9 mouse cellular contexts compared by ENCODE assay signal in genomic region chr4:129983764-129984420, GRCm38 (mm10). TPM values are rescaled to one million over a fixed set of nuclear protein-coding genes. Genes with fewer than 3 reads are reported as not detected.
A peak's percentile ranks its signal among the peaks of the same experiment; 100 is the strongest.
DNase-seq lines count a peak whose midpoint lies in the region; ATAC-seq lines count a peak whose summit lies in the region.
"Had no signal": no experiment of that assay in that cellular context is flagged by ENCODE, and none has a peak within 500 bp of the region (broad histone marks: within the 10 kb centered on the region; RNA-seq: fewer than 3 reads in every experiment).

No protein-coding gene starts in this region.

- peak overlapping the region; percentile 86 for H3K4me2 ChIP-seq in hindbrain, embryonic 13.5 days
- H3K4me2 ChIP-seq in lung, embryonic 15.5 days, result peak overlapping the region; percentile 97

- peaks cover 68% of the 10 kb centered on the region for H3K4me1 ChIP-seq in hindbrain, embryonic 13.5 days (replicated peaks)
- peaks cover 39% of the 10 kb centered on the region for H3K4me1 ChIP-seq in lung, embryonic 15.5 days

- WGBS in hindbrain, embryonic 13.5 days, result 1% methylated on average over 15 of the region's 15 CpGs
- 2% methylated on average over 15 of the region's 15 CpGs for WGBS in lung, embryonic 15.5 days

- H3K9me3 ChIP-seq in hindbrain, embryonic 13.5 days, result no peaks in the 10 kb centered on the region
- no peaks in the 10 kb centered on the region for H3K9me3 ChIP-seq in lung, embryonic 15.5 days

- H3K27ac ChIP-seq in hindbrain, embryonic 13.5 days, result peak overlapping the region; percentile 84
- no peak overlapping the region for H3K27ac ChIP-seq in lung, embryonic 15.5 days

- peaks cover 39% of the 10 kb centered on the region for H3K27me3 ChIP-seq in hindbrain, embryonic 13.5 days
- peaks cover 82% of the 10 kb centered on the region for H3K27me3 ChIP-seq in lung, embryonic 15.5 days

- no peaks in the 10 kb centered on the region for H3K36me3 ChIP-seq in hindbrain, embryonic 13.5 days
- H3K36me3 ChIP-seq in lung, embryonic 15.5 days, result no peaks in the 10 kb centered on the region

- H3K9ac ChIP-seq in hindbrain, embryonic 13.5 days, result peak overlapping the region; percentile 93; the same call in 1 of the 2 replicates
- no peak overlapping the region for H3K9ac ChIP-seq in lung, embryonic 15.5 days

- peak; percentile 72 for DNase-seq in R1 (ENCODE audit: low read depth, low spot score)
- peak; percentile 91 to 96 for DNase-seq in cerebellum, postnatal 10 days
- DNase-seq in frontal cortex, postnatal 36 days (ENCODE audit: low spot score in 2 of 2), result peak; percentile 88 to 90
- DNase-seq in layer of hippocampus, postnatal 14 days (ENCODE audit: low spot score in 2 of 2), result peak; percentile 90 to 94
- peak; percentile 72 for DNase-seq in ovary, postnatal 36 days (ENCODE audit: low spot score)
- DNase-seq in urinary bladder, postnatal 36 days (ENCODE audit: low spot score in 2 of 2), result peak; percentile 29 to 47

- peak overlapping the region; percentile 83 for H3K4me3 ChIP-seq in hindbrain, embryonic 13.5 days
- H3K4me3 ChIP-seq in lung, embryonic 15.5 days, result peak overlapping the region; percentile 56

- ATAC-seq in hindbrain, embryonic 13.5 days (ENCODE audit: low FRiP score), result peak; percentile 43; the same call in 1 of the 2 replicates
- no peak for ATAC-seq in lung, embryonic 15.5 days (ENCODE audit: borderline replicate concordance, extremely low read depth, low FRiP score, low TSS enrichment)

RNA-seq across cellular contexts. Expression of gene Adgrb2, which starts 0.8 kb away (rescaled TPM):
- polyA plus RNA-seq in hindbrain, embryonic 13.5 days (2015; fragmentation: Nextera tagmentation; extraction: Ambion mirVana), result 9.3 and 11.3 TPM in 2 replicates
- 100 to 1,000 TPM; 451 to 472 TPM for total RNA-seq in layer of hippocampus, postnatal 14 days (2021)
- 1.6 and 1.8 TPM in 2 replicates for polyA plus RNA-seq in lung, embryonic 15.5 days (2015; fragmentation: Nextera tagmentation; extraction: Ambion mirVana)

RNA-seq across cellular contexts. Expression of gene Spocd1, which starts 54.8 kb away (rescaled TPM):
- not detected in 2 replicates for polyA plus RNA-seq in hindbrain, embryonic 13.5 days (2015; fragmentation: Nextera tagmentation; extraction: Ambion mirVana)
- total RNA-seq in layer of hippocampus, postnatal 14 days (2021), result under 1 TPM; 0.09 to 0.21 TPM
- polyA plus RNA-seq in lung, embryonic 15.5 days (2015; fragmentation: Nextera tagmentation; extraction: Ambion mirVana), result 0.08 and 0.09 TPM in 2 replicates
- polyA plus RNA-seq: gonadal fat pad, adult 2 months had no signal

Comparison
In these comparisons a context has a peak if more than half of its experiments do, and no peak if none do; other contexts are left out.
1. DNase-seq: peak in every context shown above with its lines; median percentile 94 in cerebellum, postnatal 10 days; 92 in layer of hippocampus, postnatal 14 days; 89 in frontal cortex, postnatal 36 days; 72 in R1; 72 in ovary, postnatal 36 days; 38 in urinary bladder, postnatal 36 days.